Mouse (Mus musculus): ENCODE data around the gene Alkbh3. TPM values are rescaled to one million over a fixed set of nuclear protein-coding genes. Genes with fewer than 3 reads are reported as not detected.

Gene Alkbh3
- polyA plus RNA-seq, 1 experiment from 2014 or later: 24.8 TPM

GRCm38 (mm10) chr2:94048733-94049470, 38.3 kb upstream of the Alkbh3 start:
- Histone ChIP-seq H3K4me1 (ENCODE audit: insufficient read depth) (peaks cover 9% of the 10 kb centered on the region), H3K9me3 (ENCODE audit: low read length) (no peaks in the 10 kb centered on the region), H3K27ac (ENCODE audit: low read depth) (no peak overlapping the region), H3K4me3 (ENCODE audit: low read depth, low read length) (no peak overlapping the region), H3K4me2 (ENCODE audit: low read depth, low read length) (no peak overlapping the region), H3K27me3 (ENCODE audit: insufficient read depth, low read length) (no peaks in the 10 kb centered on the region), H3K9ac (replicated peaks) (no peak overlapping the region), H3K36me3 (replicated peaks; ENCODE audit: insufficient read depth, low read length) (peaks cover 3% of the 10 kb centered on the region; the same call in 1 of the 2 replicates)
- WGBS (ENCODE audit: insufficient replicate concordance): 71% methylated on average over 5 of the region's 5 CpGs
- DNase-seq (no peak), ATAC-seq (no peak)
- TF ChIP-seq CTCF (IDR thresholded peaks at IDR 0.05; ENCODE audit: low read depth) (no peak), EP300 (IDR thresholded peaks at IDR 0.05; ENCODE audit: low read depth) (no peak)

DNA sequence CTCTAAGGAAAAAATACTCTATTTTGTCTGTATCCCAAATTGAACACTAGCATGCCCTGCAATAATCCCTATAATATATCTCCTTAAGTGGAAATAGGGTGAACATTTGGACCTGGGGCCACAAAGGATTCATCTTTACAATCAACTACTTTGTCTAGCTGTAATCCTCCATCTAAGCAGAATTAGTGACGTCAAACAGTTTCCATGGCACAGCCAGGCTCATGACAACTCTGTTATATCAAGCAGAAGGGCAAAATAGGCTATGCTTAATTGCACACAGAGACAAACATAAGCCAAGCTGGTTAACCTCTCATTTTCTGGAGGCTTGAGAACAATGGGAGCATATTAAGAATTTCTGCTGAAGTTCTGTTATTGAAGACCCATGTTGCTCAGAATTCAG, 37.7 kb upstream of the Alkbh3 start:
- no peak overlapping the region for H3K27ac ChIP-seq (ENCODE audit: low read depth)
- ATAC-seq (no peak), DNase-seq (no peak)
- no peak overlapping the region for H3K4me3 ChIP-seq (ENCODE audit: low read depth, low read length)
- H3K4me2 ChIP-seq (ENCODE audit: low read depth, low read length): no peak overlapping the region
- H3K4me1 ChIP-seq (ENCODE audit: insufficient read depth): peaks cover 9% of the 10 kb centered on the region
- no peak overlapping the region for H3K9ac ChIP-seq (replicated peaks)
- TF ChIP-seq EP300 (IDR thresholded peaks at IDR 0.05; ENCODE audit: low read depth) (no peak), CTCF (IDR thresholded peaks at IDR 0.05; ENCODE audit: low read depth) (no peak)
- no peaks in the 10 kb centered on the region for H3K27me3 ChIP-seq (ENCODE audit: insufficient read depth, low read length)
- H3K36me3 ChIP-seq (replicated peaks; ENCODE audit: insufficient read depth, low read length): peaks cover 3% of the 10 kb centered on the region; the same call in 1 of the 2 replicates
- no peaks in the 10 kb centered on the region for H3K9me3 ChIP-seq (ENCODE audit: low read length)
- whole genome bisulfite sequencing (ENCODE audit: insufficient replicate concordance): 85% methylated on average over 1 of the region's 1 CpGs

- no peak overlapping the region for H3K4me2 ChIP-seq (ENCODE audit: low read depth, low read length)
- H3K27me3 ChIP-seq (ENCODE audit: insufficient read depth, low read length): no peaks in the 10 kb centered on the region
- no peak overlapping the region for H3K4me3 ChIP-seq (ENCODE audit: low read depth, low read length)
- no peak overlapping the region for H3K9ac ChIP-seq (replicated peaks)
- H3K27ac ChIP-seq (ENCODE audit: low read depth): no peak overlapping the region
- no peak for DNase-seq
- 0 out of 2 replicates have a peak, but pooled peaks cover 3% of the 10 kb centered on the region for H3K36me3 ChIP-seq (replicated peaks; ENCODE audit: insufficient read depth, low read length)
- TF ChIP-seq CTCF (IDR thresholded peaks at IDR 0.05; ENCODE audit: low read depth): no peak
- TF ChIP-seq EP300 (IDR thresholded peaks at IDR 0.05; ENCODE audit: low read depth): no peak
- H3K4me1 ChIP-seq (ENCODE audit: insufficient read depth): peaks cover 9% of the 10 kb centered on the region
- 71% methylated on average over 6 of the region's 6 CpGs for WGBS (ENCODE audit: insufficient replicate concordance)
- peak; percentile 58 for ATAC-seq
- H3K9me3 ChIP-seq (ENCODE audit: low read length): no peaks in the 10 kb centered on the region
Measured at GRCm38 (mm10) chr2:94045411-94046090, 34.9 kb upstream of the Alkbh3 start.

DNA sequence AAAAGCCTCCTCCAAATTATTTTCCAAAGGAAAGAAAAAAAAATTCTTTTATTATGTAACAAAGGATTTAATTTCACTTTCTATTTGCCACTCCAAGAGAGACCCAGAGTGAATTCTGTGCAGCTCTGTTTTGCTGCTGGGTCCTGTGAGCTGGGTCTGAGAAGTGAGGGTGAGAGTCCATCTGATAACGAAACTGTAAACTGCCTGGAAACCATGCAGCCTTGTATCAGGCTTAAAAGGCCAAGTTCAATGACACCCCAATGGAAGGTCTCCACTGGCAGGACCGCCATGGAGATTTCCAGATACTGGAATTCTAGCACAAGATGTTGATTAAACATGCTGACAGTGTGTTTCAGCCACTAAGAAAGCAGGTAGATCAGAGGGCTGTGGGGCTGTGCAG, 33.6 kb upstream of the Alkbh3 start:
- Histone ChIP-seq H3K27me3 (ENCODE audit: insufficient read depth, low read length) (no peaks in the 10 kb centered on the region), H3K27ac (ENCODE audit: low read depth) (no peak overlapping the region), H3K9me3 (ENCODE audit: low read length) (no peaks in the 10 kb centered on the region), H3K9ac (replicated peaks) (no peak overlapping the region), H3K4me2 (ENCODE audit: low read depth, low read length) (no peak overlapping the region), H3K4me1 (ENCODE audit: insufficient read depth) (peaks cover 9% of the 10 kb centered on the region), H3K36me3 (replicated peaks; ENCODE audit: insufficient read depth, low read length) (no peaks in the 10 kb centered on the region), H3K4me3 (ENCODE audit: low read depth, low read length) (no peak overlapping the region)
- ATAC-seq: no peak
- no peak for DNase-seq
- TF ChIP-seq CTCF (IDR thresholded peaks at IDR 0.05; ENCODE audit: low read depth): no peak
- no peak for TF ChIP-seq EP300 (IDR thresholded peaks at IDR 0.05; ENCODE audit: low read depth)
- WGBS (ENCODE audit: insufficient replicate concordance): 56% methylated on average over 2 of the region's 2 CpGs

- H3K4me3 ChIP-seq (ENCODE audit: low read depth, low read length): no peak overlapping the region
- H3K9me3 ChIP-seq (ENCODE audit: low read length): no peaks in the 10 kb centered on the region
- ATAC-seq (no peak), DNase-seq (no peak)
- no peak overlapping the region for H3K9ac ChIP-seq (replicated peaks)
- TF ChIP-seq CTCF (IDR thresholded peaks at IDR 0.05; ENCODE audit: low read depth): no peak
- TF ChIP-seq EP300 (IDR thresholded peaks at IDR 0.05; ENCODE audit: low read depth): no peak
- H3K4me2 ChIP-seq (ENCODE audit: low read depth, low read length): no peak overlapping the region
- H3K27ac ChIP-seq (ENCODE audit: low read depth): no peak overlapping the region
- peaks cover 9% of the 10 kb centered on the region for H3K4me1 ChIP-seq (ENCODE audit: insufficient read depth)
- H3K36me3 ChIP-seq (replicated peaks; ENCODE audit: insufficient read depth, low read length): no peaks in the 10 kb centered on the region
- 71% methylated on average over 5 of the region's 5 CpGs for WGBS (ENCODE audit: insufficient replicate concordance)
- H3K27me3 ChIP-seq (ENCODE audit: insufficient read depth, low read length): no peaks in the 10 kb centered on the region
Measured at GRCm38 (mm10) chr2:94043662-94044061, 33.1 kb upstream of the Alkbh3 start.

- WGBS (ENCODE audit: insufficient replicate concordance): 87% methylated on average over 3 of the region's 3 CpGs
- Histone ChIP-seq H3K9ac (replicated peaks) (no peak overlapping the region), H3K4me1 (ENCODE audit: insufficient read depth) (peaks cover 9% of the 10 kb centered on the region), H3K27ac (ENCODE audit: low read depth) (no peak overlapping the region), H3K9me3 (ENCODE audit: low read length) (no peaks in the 10 kb centered on the region), H3K4me2 (ENCODE audit: low read depth, low read length) (no peak overlapping the region), H3K4me3 (ENCODE audit: low read depth, low read length) (no peak overlapping the region), H3K36me3 (replicated peaks; ENCODE audit: insufficient read depth, low read length) (no peaks in the 10 kb centered on the region), H3K27me3 (ENCODE audit: insufficient read depth, low read length) (no peaks in the 10 kb centered on the region)
- TF ChIP-seq CTCF (IDR thresholded peaks at IDR 0.05; ENCODE audit: low read depth) (no peak), EP300 (IDR thresholded peaks at IDR 0.05; ENCODE audit: low read depth) (no peak)
- no peak for ATAC-seq
- DNase-seq: no peak
Measured at GRCm38 (mm10) chr2:94042461-94042860, 31.9 kb upstream of the Alkbh3 start.
